ENCODE assay signal across 15 mouse cellular contexts in the genomic region with DNA sequence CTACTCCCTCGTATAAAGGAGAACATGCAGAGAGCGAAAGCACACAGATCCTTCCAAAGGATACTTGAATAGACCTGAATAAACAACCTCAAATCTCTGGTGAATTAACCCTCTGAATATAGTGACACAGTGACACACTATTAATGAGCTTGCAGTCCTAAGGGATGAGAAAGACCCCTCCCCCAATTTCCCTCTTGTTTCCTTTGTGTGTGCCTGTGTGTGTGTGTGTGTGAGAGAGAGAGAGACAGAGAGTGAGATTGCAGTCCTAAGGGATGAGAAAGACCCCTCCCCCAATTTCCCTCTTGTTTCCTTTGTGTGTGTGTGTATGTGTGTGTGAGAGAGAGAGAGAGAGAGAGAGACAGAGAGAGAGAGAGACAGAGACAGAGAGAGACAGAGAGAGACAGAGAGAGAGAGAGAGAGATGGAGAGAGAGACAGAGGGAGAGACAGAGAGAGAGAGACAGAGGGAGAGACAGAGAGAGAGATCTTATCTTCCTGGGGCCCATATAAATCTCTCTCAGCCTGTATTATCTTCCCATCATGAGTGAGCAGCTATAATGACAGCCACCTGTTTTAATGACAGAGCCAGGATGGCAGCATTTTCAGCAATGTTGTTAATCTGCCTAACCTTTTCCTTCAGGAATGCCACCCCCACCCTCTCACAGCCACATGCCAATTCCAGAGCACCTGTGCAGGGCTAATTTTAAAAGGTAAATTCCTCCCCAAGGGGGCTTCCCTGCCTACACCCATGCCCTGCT.
DNase-seq lines count a peak whose midpoint lies in the region; ATAC-seq lines count a peak whose summit lies in the region.
"Had no signal": no experiment of that assay in that cellular context is flagged by ENCODE, and none has a peak within 500 bp of the region (broad histone marks: within the 10 kb centered on the region; RNA-seq: fewer than 3 reads in every experiment).

No protein-coding gene starts in this region.

- ATAC-seq in embryonic facial prominence, embryonic 11.5 days (replicated peaks; ENCODE audit: insufficient number of reproducible peaks, low FRiP score, low TSS enrichment, low read depth), result peak; percentile 9; the same call in 1 of the 2 replicates
- ATAC-seq in neural tube, embryonic 11.5 days (ENCODE audit: insufficient read depth, low FRiP score, low TSS enrichment), result peak; percentile 53
- ATAC-seq in midbrain, embryonic 12.5 days (ENCODE audit: low FRiP score, low read depth), result peak; percentile 84
- ATAC-seq: Patski had no signal

- no peaks in the 10 kb centered on the region for H3K36me3 ChIP-seq in embryonic facial prominence, embryonic 11.5 days (replicated peaks; ENCODE audit: control insufficient read depth, insufficient read depth, low read depth, low read length)
- no peaks in the 10 kb centered on the region for H3K36me3 ChIP-seq in embryonic facial prominence, embryonic 10.5 days (replicated peaks)
- H3K36me3 ChIP-seq in neural tube, embryonic 11.5 days (ENCODE audit: control insufficient read depth, insufficient read depth, low read length), result no peaks in the 10 kb centered on the region
- H3K36me3 ChIP-seq in midbrain, embryonic 12.5 days, result no peaks in the 10 kb centered on the region
- H3K36me3 ChIP-seq: heart, embryonic 13.5 days had no signal

- no peak for DNase-seq in embryonic facial prominence, embryonic 11.5 days (ENCODE audit: low spot score)
- DNase-seq in embryonic facial prominence, embryonic 10.5 days (ENCODE audit: low spot score), result no peak
- DNase-seq in neural tube, embryonic 11.5 days (ENCODE audit: low spot score), result no peak
- DNase-seq in neural tube, embryonic 10.5 days (ENCODE audit: extremely low spot score, low spot score), result no peak
- no peak for DNase-seq in adrenal gland, postnatal 14 days
- no peak for DNase-seq in heart, adult 18-20 months
- DNase-seq in testis, postnatal 10 days (ENCODE audit: low spot score), result no peak
- DNase-seq: cerebellum, postnatal 14 days; gastrocnemius, adult 2 months; kidney, postnatal 4 days had no signal

- 79% methylated on average over 2 of the region's 2 CpGs for WGBS in embryonic facial prominence, embryonic 11.5 days
- 82% methylated on average over 2 of the region's 2 CpGs for WGBS in embryonic facial prominence, embryonic 10.5 days
- 77% methylated on average over 2 of the region's 2 CpGs for WGBS in neural tube, embryonic 11.5 days
- WGBS in midbrain, embryonic 12.5 days, result 52% methylated on average over 2 of the region's 2 CpGs

- no peak overlapping the region for H3K27ac ChIP-seq in embryonic facial prominence, embryonic 11.5 days (replicated peaks; ENCODE audit: low read depth, low read length)
- H3K27ac ChIP-seq in embryonic facial prominence, embryonic 10.5 days (replicated peaks), result no peak overlapping the region
- H3K27ac ChIP-seq in neural tube, embryonic 11.5 days (ENCODE audit: low read depth, low read length), result no peak overlapping the region
- no peak overlapping the region for H3K27ac ChIP-seq in midbrain, embryonic 12.5 days (replicated peaks)
- H3K27ac ChIP-seq: gastrocnemius, adult 2 months; heart, embryonic 13.5 days; liver, embryonic 14.5 days; stomach, postnatal 0 days had no signal

- no peak overlapping the region for H3K4me3 ChIP-seq in embryonic facial prominence, embryonic 11.5 days (ENCODE audit: low read depth, low read length)
- H3K4me3 ChIP-seq in embryonic facial prominence, embryonic 10.5 days, result no peak overlapping the region
- H3K4me3 ChIP-seq in neural tube, embryonic 11.5 days (ENCODE audit: low read depth, low read length), result no peak overlapping the region
- H3K4me3 ChIP-seq in midbrain, embryonic 12.5 days, result no peak overlapping the region
- H3K4me3 ChIP-seq: gastrocnemius, adult 2 months; heart, embryonic 13.5 days had no signal

- H3K9ac ChIP-seq in embryonic facial prominence, embryonic 11.5 days (replicated peaks; ENCODE audit: low read length), result no peak overlapping the region
- H3K9ac ChIP-seq in neural tube, embryonic 11.5 days (ENCODE audit: low read length), result no peak overlapping the region
- H3K9ac ChIP-seq in midbrain, embryonic 12.5 days (replicated peaks), result no peak overlapping the region
- H3K9ac ChIP-seq: heart, embryonic 13.5 days; liver, embryonic 14.5 days had no signal

- H3K27me3 ChIP-seq in embryonic facial prominence, embryonic 11.5 days (ENCODE audit: control insufficient read depth, insufficient read depth, low read length), result no peaks in the 10 kb centered on the region
- no peaks in the 10 kb centered on the region for H3K27me3 ChIP-seq in embryonic facial prominence, embryonic 10.5 days (replicated peaks; ENCODE audit: low read depth, poor library complexity, severe bottlenecking)
- H3K27me3 ChIP-seq in neural tube, embryonic 11.5 days (ENCODE audit: control insufficient read depth, insufficient read depth, low read length), result no peaks in the 10 kb centered on the region
- 0 out of 2 replicates have a peak, but pooled peaks cover 4% of the 10 kb centered on the region for H3K27me3 ChIP-seq in midbrain, embryonic 12.5 days
- H3K27me3 ChIP-seq: heart, embryonic 13.5 days; Patski had no signal

- no peak overlapping the region for H3K4me2 ChIP-seq in embryonic facial prominence, embryonic 11.5 days (ENCODE audit: low read depth, low read length)
- no peak overlapping the region for H3K4me2 ChIP-seq in neural tube, embryonic 11.5 days (ENCODE audit: low read depth)
- H3K4me2 ChIP-seq in midbrain, embryonic 12.5 days (replicated peaks), result no peak overlapping the region
- H3K4me2 ChIP-seq: heart, embryonic 13.5 days had no signal

- H3K9me3 ChIP-seq in embryonic facial prominence, embryonic 11.5 days (replicated peaks; ENCODE audit: control insufficient read depth, low read length), result no peaks in the 10 kb centered on the region
- no peaks in the 10 kb centered on the region for H3K9me3 ChIP-seq in embryonic facial prominence, embryonic 10.5 days
- no peaks in the 10 kb centered on the region for H3K9me3 ChIP-seq in neural tube, embryonic 11.5 days (ENCODE audit: control insufficient read depth, low read length)
- H3K9me3 ChIP-seq in midbrain, embryonic 12.5 days, result 0 out of 2 replicates have a peak, but pooled peaks cover 3% of the 10 kb centered on the region
- H3K9me3 ChIP-seq: heart, embryonic 13.5 days had no signal

- no peaks in the 10 kb centered on the region for H3K4me1 ChIP-seq in embryonic facial prominence, embryonic 11.5 days (ENCODE audit: control insufficient read depth, insufficient read depth, low read length)
- peaks cover 11% of the 10 kb centered on the region for H3K4me1 ChIP-seq in embryonic facial prominence, embryonic 10.5 days
- H3K4me1 ChIP-seq in neural tube, embryonic 11.5 days (ENCODE audit: control insufficient read depth, insufficient read depth, low read length), result no peaks in the 10 kb centered on the region
- peaks cover 10% of the 10 kb centered on the region for H3K4me1 ChIP-seq in midbrain, embryonic 12.5 days

Comparison
In these comparisons a context has a peak if more than half of its experiments do, and no peak if none do; other contexts are left out.
1. ATAC-seq: peak in every context shown above with its lines; median percentile 84 in midbrain, embryonic 12.5 days; 53 in neural tube, embryonic 11.5 days; 9 in embryonic facial prominence, embryonic 11.5 days.